In genomic region chr9:21260491-21261040, GRCm38 (mm10) we compare ENCODE assay signal across 8 mouse cellular contexts.
"Had no signal": no experiment of that assay in that cellular context is flagged by ENCODE, and none has a peak within 500 bp of the region (broad histone marks: within the 10 kb centered on the region; RNA-seq: fewer than 3 reads in every experiment).

No protein-coding gene starts in this region.

- DNase-seq: kidney, adult 2 months; kidney, postnatal 25 days; liver, postnatal 0 days; lung, embryonic 14.5 days; lung, postnatal 36 days; retina, postnatal 1 day; right cerebral cortex, postnatal 4 days; thymus, postnatal 25 days had no signal
